Mouse (Mus musculus) gastrocnemius, postnatal 4 days (tissue): Measurements from ENCODE around the gene Cdan1. TPM values are rescaled to one million over a fixed set of nuclear protein-coding genes. Genes with fewer than 3 reads are reported as not detected.

Experiments used
- DNase-seq, 2 experiments: peaks; one replicate each; pipeline ENCODE4 v3.0.0; 2021 to 2022; ENCODE audit warnings: low spot score in 2 of 2, mixed read lengths in 2 of 2
- total RNA-seq, 2 experiments: library from RNA; stranded (reverse); gene quantifications; 2 replicates each; pipeline ENCODE4 v1.2.3; 2021

Gene Cdan1
- total RNA-seq, 2 experiments from 2014 or later = 11.0 to 13.1 TPM

GRCm38 (mm10) chr2:120667446-120667845 lies 182.5 kb downstream of the Cdan1 start:
- DNase-seq = no peak

Other genes with a start within 250 kb of the Cdan1 start
- 10 to 100 TPM; 10.9 to 11.0 TPM for gene Haus2, start 240.7 kb downstream of the Cdan1 start, total RNA-seq
- 10 to 100 TPM; 11.5 to 13.9 TPM for gene Lrrc57, start 240.6 kb downstream of the Cdan1 start, total RNA-seq
- gene Stard9, start 221.0 kb downstream of the Cdan1 start, total RNA-seq = 10 to 100 TPM; 25.6 to 30.7 TPM
- 10 to 100 TPM; 17.1 to 17.4 TPM for gene Ttbk2, start 476 bp upstream of the Cdan1 start, total RNA-seq
- 10 to 100 TPM; 21.6 to 22.3 TPM for gene Ubr1, start 120.6 kb upstream of the Cdan1 start, total RNA-seq
- 1 to 10 TPM; 2.4 to 2.5 TPM for gene Tmem62, start 126.9 kb upstream of the Cdan1 start, total RNA-seq
- gene Ccndbp1, start 158.3 kb upstream of the Cdan1 start, total RNA-seq = 10 to 100 TPM; 22.2 to 22.4 TPM
- under 1 TPM; 0.52 to 0.57 TPM for gene Epb42, start 186.9 kb upstream of the Cdan1 start, total RNA-seq
- under 1 TPM in 1 of 2 experiments, not detected in 1; 0.17 TPM for gene Tgm5, start 235.7 kb upstream of the Cdan1 start, total RNA-seq